Mouse (Mus musculus) midbrain, embryonic 14.5 days (tissue): ENCODE data around the gene Eml1. TPM values are rescaled to one million over a fixed set of nuclear protein-coding genes. Genes with fewer than 3 reads are reported as not detected.

Experiments used
- ATAC-seq: fragments of 200-750 bp; cut with Nextera tagmentation; 2 replicates; pipeline ENCODE4 v1.8.0; 2017; ENCODE audit warnings: moderate number of reproducible peaks, moderate library complexity; ENCODE audit not compliant: low FRiP score, low TSS enrichment
- DNase-seq: peaks from one replicate; pipeline ENCODE4 v3.0.0-alpha.2; 2015
- H3K27ac ChIP-seq: fragments of 300-500 bp; sonication (generic); replicated peaks from 2 replicates; pipeline ENCODE4 v1.5.1; 2014; ENCODE audit warnings: mild to moderate bottlenecking, low read depth, low read length, moderate library complexity
- H3K27me3 ChIP-seq: fragments of 300-500 bp; sonication (generic); 2 replicates; pipeline ENCODE4 v1.6.1; 2014; ENCODE audit warnings: low read length, control low read depth, mixed read lengths; ENCODE audit not compliant: control insufficient read depth, insufficient read depth
- H3K36me3 ChIP-seq: fragments of 300-500 bp; sonication (generic); 2 replicates; pipeline ENCODE4 v1.6.1; 2014; ENCODE audit warnings: low read length, control low read depth; ENCODE audit not compliant: control insufficient read depth, insufficient read depth
- H3K4me1 ChIP-seq: fragments of 300-500 bp; sonication (generic); 2 replicates; pipeline ENCODE4 v1.6.1; 2014; ENCODE audit warnings: mild to moderate bottlenecking, antibody characterized with exemption, low read length, control low read depth; ENCODE audit not compliant: control insufficient read depth, insufficient read depth
- H3K4me2 ChIP-seq: fragments of 300-500 bp; sonication (generic); 2 replicates; pipeline ENCODE4 v1.6.1; 2014; ENCODE audit warnings: mild to moderate bottlenecking, low read length, moderate library complexity
- H3K4me3 ChIP-seq: fragments of 300-500 bp; sonication (generic); replicated peaks from 2 replicates; pipeline ENCODE4 v1.5.1; 2014; ENCODE audit warnings: low read depth, low read length
- H3K9ac ChIP-seq: fragments of 300-500 bp; sonication (generic); replicated peaks from 2 replicates; pipeline ENCODE4 v1.6.1; 2014; ENCODE audit warnings: mild to moderate bottlenecking, low read length, moderate library complexity
- H3K9me3 ChIP-seq: fragments of 300-500 bp; sonication (generic); 2 replicates; pipeline ENCODE4 v1.6.1; 2016; ENCODE audit warnings: low read length, control low read depth, mixed read lengths; ENCODE audit not compliant: control insufficient read depth
- WGBS: fragments of 180-500 bp; shearing (Covaris S2); extraction: QIAGEN DNeasy Blood & Tissue Kit; methylation state at CpG from one replicate; pipeline ENCODE4 v1.1.7; 2014; 5-methylcytosine and 5-hydroxymethylcytosine counted together
- polyA plus RNA-seq: library from polyadenylated mRNA; unstranded; fragments of >200 nt; fragmentation: Nextera tagmentation; extraction: Ambion mirVana; gene quantifications from 2 replicates; pipeline ENCODE4 v1.2.1, GENCODE M21; 2014

Eml1 gene
- polyA plus RNA-seq, 1 experiment from 2014 or later: 49.3 TPM

DNA sequence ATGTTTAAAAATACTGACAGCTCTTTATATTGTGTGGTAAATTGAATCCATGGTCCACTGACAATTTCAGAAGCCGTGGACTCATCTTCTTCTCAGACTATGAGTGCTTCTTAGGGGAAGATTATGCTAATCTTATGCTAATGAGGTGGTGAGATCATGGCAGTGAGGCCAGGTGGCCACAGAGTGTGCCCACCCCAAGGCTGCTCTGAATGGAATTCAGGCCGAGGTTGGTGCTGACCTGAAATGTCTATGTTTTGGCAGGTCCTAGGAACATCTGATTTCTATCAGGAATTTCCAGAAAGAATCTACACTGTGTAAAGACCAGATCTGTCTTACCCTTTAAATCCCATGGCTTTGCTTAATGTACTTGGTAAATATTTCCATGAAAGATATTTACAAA, 119.0 kb downstream of the Eml1 start:
- 0 out of 2 replicates have a peak, but pooled peaks have one; percentile 40 for ATAC-seq
- Histone ChIP-seq H3K4me1 (peaks cover 14% of the 10 kb centered on the region), H3K27me3 (no peaks in the 10 kb centered on the region), H3K9me3 (no peaks in the 10 kb centered on the region), H3K36me3 (no peaks in the 10 kb centered on the region), H3K9ac (no peak overlapping the region), H3K27ac (no peak overlapping the region), H3K4me3 (no peak overlapping the region), H3K4me2 (no peak overlapping the region)
- peak; percentile 40 for DNase-seq
- 4% methylated on average over 2 of the region's 2 CpGs for WGBS

DNA sequence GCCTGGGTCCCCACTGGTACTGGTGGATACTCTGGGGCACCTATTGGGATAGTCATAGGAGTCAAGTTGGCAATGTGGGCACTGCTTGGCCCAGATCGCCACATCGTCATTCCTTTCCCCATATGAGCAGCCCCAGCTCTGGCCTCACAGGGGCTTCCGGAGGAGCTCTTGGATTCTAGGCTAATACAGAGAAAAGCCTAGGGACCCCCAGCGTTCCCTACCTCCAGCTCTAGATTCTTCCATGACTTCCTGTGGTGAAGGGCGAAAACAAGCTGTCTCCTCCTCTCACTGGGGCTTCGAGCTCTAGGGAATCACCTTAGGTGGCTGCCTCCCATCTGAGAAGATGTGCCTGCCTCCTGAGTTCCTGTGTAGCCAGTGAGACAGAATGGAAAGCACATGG, 119.6 kb downstream of the Eml1 start:
- ATAC-seq: no peak
- Histone ChIP-seq H3K4me3 (no peak overlapping the region), H3K36me3 (no peaks in the 10 kb centered on the region), H3K27ac (peak overlapping the region; percentile 20; the same call in 1 of the 2 replicates), H3K9me3 (no peaks in the 10 kb centered on the region), H3K4me2 (no peak overlapping the region), H3K27me3 (no peaks in the 10 kb centered on the region), H3K4me1 (peaks cover 14% of the 10 kb centered on the region), H3K9ac (no peak overlapping the region)
- DNase-seq: no peak
- WGBS: 85% methylated on average over 6 of the region's 6 CpGs

DNA sequence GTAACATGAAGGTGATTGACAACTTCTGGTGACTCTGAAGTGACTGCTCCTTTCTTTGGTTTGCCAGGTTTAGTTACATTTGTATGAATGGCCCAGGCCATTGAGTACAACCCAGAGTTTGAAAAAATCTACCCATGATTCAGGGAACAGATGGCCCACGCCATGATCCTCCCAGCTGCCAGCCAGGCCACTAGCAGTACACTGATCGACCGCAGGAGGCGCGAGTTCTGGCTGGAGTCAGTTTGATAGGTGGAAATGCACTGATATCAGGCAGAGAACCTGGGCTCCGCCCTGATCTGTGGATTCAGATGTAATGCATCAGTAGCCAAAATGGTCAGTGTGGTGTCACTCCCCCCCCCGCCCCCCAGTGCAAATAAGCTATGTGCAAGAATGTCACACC, 120.2 kb downstream of the Eml1 start:
- WGBS: 44% methylated on average over 7 of the region's 7 CpGs

DNA sequence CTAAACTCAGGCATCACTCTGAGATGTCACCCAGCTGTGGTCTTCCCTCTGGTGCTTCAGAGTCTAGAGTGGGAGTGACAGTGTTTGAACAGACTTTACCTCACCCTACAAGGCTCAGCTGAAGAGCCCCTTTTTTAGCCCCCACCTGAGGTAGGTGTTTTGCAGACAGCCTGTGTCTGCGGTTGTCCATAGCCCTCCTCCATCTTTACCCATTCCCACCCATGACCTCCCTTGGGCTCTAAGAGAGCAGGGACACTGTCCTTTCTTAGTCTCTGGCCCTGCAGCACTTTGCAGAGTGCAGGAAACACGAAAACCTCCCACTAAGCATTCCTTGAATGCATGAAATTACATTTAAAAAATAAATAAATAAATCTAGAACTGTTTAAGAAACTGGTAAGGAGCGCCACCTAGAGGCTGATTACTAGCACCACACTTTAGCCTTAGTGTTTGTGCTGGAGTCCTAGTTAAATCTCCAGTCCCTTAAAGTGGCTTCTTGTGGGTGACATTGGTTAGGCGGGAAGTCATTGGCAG, 123.3 kb downstream of the Eml1 start:
- Histone ChIP-seq H3K9me3 (no peaks in the 10 kb centered on the region), H3K4me1 (peaks cover 14% of the 10 kb centered on the region), H3K27ac (peak overlapping the region; percentile 39; the same call in 1 of the 2 replicates), H3K4me2 (no peak overlapping the region), H3K27me3 (no peaks in the 10 kb centered on the region), H3K9ac (no peak overlapping the region), H3K36me3 (no peaks in the 10 kb centered on the region), H3K4me3 (no peak overlapping the region)
- 19% methylated on average over 4 of the region's 4 CpGs for WGBS
- DNase-seq (peak; percentile 91), ATAC-seq (peak; percentile 21; the same call in 1 of the 2 replicates)

More for the DNA sequence above, 120.2 kb downstream of the Eml1 start:
- no peaks in the 10 kb centered on the region for H3K27me3 ChIP-seq
- H3K4me2 ChIP-seq: no peak overlapping the region
- DNase-seq: peak; percentile 57
- ATAC-seq: no peak
- H3K9me3 ChIP-seq: no peaks in the 10 kb centered on the region
- no peak overlapping the region for H3K4me3 ChIP-seq
- H3K36me3 ChIP-seq: no peaks in the 10 kb centered on the region
- no peak overlapping the region for H3K9ac ChIP-seq
- peak overlapping the region; percentile 20 for H3K27ac ChIP-seq
- peaks cover 14% of the 10 kb centered on the region for H3K4me1 ChIP-seq

DNA sequence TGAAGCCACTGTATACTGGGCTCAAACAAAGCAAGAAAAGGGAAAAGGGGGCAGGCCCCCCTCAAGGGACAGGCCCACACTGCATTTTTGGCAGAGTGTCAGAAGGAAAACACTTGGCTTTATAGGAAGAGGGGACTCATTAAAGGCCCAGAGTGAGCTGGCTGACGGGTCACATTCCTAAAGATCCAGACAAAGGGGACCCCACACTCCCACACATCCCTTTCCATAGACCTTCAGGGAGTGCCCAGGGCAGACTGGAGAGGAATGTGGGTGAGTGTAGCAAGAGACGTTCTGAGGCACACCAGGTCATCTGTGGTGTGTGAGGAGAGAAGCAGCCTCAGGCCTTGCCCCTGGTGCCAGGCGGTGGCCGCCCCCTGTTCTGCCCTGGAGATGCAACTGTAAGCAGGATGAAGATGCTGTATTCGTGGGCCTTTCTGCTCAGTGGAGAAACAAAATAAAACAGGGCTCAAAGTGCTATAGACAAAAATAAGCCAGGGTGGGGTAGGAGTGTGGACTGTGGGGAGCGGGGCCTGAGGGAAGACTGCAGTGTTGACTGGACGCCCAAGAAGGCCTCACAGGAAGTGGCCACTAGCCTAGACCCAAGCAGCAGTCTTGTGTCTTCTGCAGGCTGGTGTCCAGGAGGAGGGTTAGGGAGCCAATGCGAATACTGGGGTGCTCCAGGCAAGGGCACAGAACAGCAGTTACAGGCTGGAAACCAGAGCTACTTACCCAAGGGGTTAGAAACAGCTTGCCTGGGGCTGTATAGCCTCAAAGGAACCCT, 124.9 kb downstream of the Eml1 start:
- Histone ChIP-seq H3K4me3 (no peak overlapping the region), H3K4me1 (peaks cover 3% of the 10 kb centered on the region; the same call in 1 of the 2 replicates), H3K27me3 (no peaks in the 10 kb centered on the region), H3K4me2 (no peak overlapping the region), H3K9ac (no peak overlapping the region), H3K36me3 (no peaks in the 10 kb centered on the region), H3K9me3 (no peaks in the 10 kb centered on the region), H3K27ac (peak overlapping the region; percentile 8; the same call in 1 of the 2 replicates)
- no peak for ATAC-seq
- peak; percentile 46 for DNase-seq
- 75% methylated on average over 8 of the region's 8 CpGs for WGBS

DNA sequence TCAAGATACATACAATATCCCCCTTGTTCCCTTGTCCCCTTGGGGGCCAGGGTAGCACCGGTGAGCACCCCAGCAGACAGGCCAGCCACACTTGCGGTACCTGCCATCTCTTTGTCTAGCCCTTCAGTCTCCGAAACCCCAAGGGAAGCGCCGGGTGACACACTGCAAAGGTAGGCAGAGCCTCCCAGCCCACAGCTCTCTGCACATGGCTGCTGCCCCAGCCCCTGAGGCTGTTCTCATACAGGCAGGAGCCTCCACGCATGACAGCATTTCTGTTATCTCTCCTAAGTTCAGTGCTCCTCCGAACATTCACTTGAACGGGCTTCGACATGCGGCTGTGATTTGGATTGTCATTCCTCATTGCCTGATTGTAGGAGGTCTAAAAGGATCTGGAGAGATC, 132.3 kb downstream of the Eml1 start:
- H3K36me3 ChIP-seq: no peaks in the 10 kb centered on the region; the same call in 1 of the 2 replicates

DNA sequence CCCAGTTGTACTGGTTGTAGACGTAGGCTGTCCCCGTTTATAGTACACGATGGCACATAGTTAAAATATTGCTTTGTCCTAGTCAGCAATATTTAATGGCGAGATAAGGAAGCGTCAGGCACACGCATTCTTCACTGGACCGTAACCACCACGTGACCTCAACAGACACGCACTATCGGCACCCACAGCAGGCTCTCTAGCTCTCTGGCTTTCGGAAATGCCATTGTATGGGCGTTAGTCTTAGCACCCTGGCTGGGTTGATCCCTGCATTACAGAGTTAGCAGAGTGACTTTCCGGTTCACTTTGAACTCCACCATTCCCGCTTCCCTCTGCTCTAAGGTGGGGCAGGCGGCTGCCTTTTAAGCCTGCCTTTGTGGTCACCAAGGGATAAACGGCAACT, 132.8 kb downstream of the Eml1 start:
- H3K27me3 ChIP-seq: no peaks in the 10 kb centered on the region
- DNase-seq (no peak), ATAC-seq (no peak)
- 0 out of 2 replicates have a peak overlapping the region, but pooled peaks have one; percentile 55 for H3K27ac ChIP-seq
- H3K36me3 ChIP-seq: no peaks in the 10 kb centered on the region; the same call in 1 of the 2 replicates
- no peaks in the 10 kb centered on the region for H3K9me3 ChIP-seq
- WGBS: 52% methylated on average over 16 of the region's 16 CpGs
- H3K4me3 ChIP-seq: no peak overlapping the region
- H3K9ac ChIP-seq: no peak overlapping the region
- peak overlapping the region; percentile 32 for H3K4me2 ChIP-seq
- H3K4me1 ChIP-seq: 0 out of 2 replicates have a peak, but pooled peaks cover 5% of the 10 kb centered on the region

More for the DNA sequence above, 132.3 kb downstream of the Eml1 start:
- Histone ChIP-seq H3K9me3 (no peaks in the 10 kb centered on the region), H3K9ac (no peak overlapping the region), H3K27ac (0 out of 2 replicates have a peak overlapping the region, but pooled peaks have one; percentile 55), H3K27me3 (no peaks in the 10 kb centered on the region), H3K4me1 (0 out of 2 replicates have a peak, but pooled peaks cover 5% of the 10 kb centered on the region), H3K4me3 (no peak overlapping the region), H3K4me2 (peak overlapping the region; percentile 32)
- ATAC-seq (no peak), DNase-seq (peak; percentile 42)
- 37% methylated on average over 10 of the region's 10 CpGs for WGBS

DNA sequence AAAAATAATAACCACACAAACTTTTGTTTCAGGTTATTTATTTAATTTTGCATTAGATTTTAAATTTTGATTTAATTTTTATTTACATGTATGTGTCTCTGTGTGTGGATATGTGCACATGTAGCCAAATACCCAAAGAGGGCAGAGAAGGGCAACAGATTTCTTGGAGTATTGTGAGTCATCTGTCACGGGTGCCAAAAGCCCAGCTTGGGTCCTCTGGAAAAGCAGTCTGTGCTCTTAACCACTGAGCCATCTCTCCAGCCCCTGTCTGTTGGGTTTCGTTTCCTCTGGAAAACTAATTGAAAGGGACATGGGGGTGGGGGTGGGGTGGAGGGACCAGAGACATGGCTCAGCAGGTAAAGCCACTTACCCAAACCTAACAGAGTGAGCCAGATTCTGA, 135.1 kb downstream of the Eml1 start:
- Histone ChIP-seq H3K4me2 (no peak overlapping the region), H3K4me3 (no peak overlapping the region), H3K4me1 (0 out of 2 replicates have a peak, but pooled peaks cover 5% of the 10 kb centered on the region), H3K27ac (no peak overlapping the region), H3K9me3 (no peaks in the 10 kb centered on the region), H3K9ac (no peak overlapping the region), H3K27me3 (no peaks in the 10 kb centered on the region), H3K36me3 (no peaks in the 10 kb centered on the region; the same call in 1 of the 2 replicates)
- 90% methylated on average over 2 of the region's 2 CpGs for WGBS
- DNase-seq: no peak
- ATAC-seq: no peak
